Mouse (Mus musculus) regulatory T cell (primary cell): ENCODE data around the gene Susd5.

Experiments
- in situ Hi-C: fragments of 300-600 bp; cut with MboI, MseI; formaldehyde crosslinking; loops from one replicate; pipeline ENCODE4 v1.15.1; 2025; ENCODE audit warnings: high pct_unique_total_duplicates

The Susd5 gene

GRCm38 (mm10) chr9:114057090-114057796, at the start of gene Susd5:
Gene Susd5 (plus strand): TSS chr9:114057140.
- in situ Hi-C loops, result no loop called here

GRCm38 (mm10) chr9:114007850-114008350, 49.0 kb upstream of the Susd5 start:
- in situ Hi-C loops, result no loop called here

- in situ Hi-C loops, result no loop called here
Observed at GRCm38 (mm10) chr9:114009526-114009925, 47.4 kb upstream of the Susd5 start.

- in situ Hi-C loops, result no loop called here
Observed at GRCm38 (mm10) chr9:114011203-114011602, 45.7 kb upstream of the Susd5 start.

- in situ Hi-C loops, result no loop called here
Observed at GRCm38 (mm10) chr9:114014034-114014433, 42.9 kb upstream of the Susd5 start.

GRCm38 (mm10) chr9:114015724-114016123, 41.2 kb upstream of the Susd5 start:
- in situ Hi-C loops, result no loop called here

GRCm38 (mm10) chr9:114016402-114016801, 40.5 kb upstream of the Susd5 start:
- in situ Hi-C loops, result no loop called here

- in situ Hi-C loops, result no loop called here
Observed at GRCm38 (mm10) chr9:114019012-114019762, 37.8 kb upstream of the Susd5 start.

GRCm38 (mm10) chr9:114022141-114022540, 34.8 kb upstream of the Susd5 start:
- in situ Hi-C loops, result no loop called here

- in situ Hi-C loops, result no loop called here
Observed at GRCm38 (mm10) chr9:114025182-114025581, 31.8 kb upstream of the Susd5 start.

GRCm38 (mm10) chr9:114025846-114026245, 31.1 kb upstream of the Susd5 start:
- in situ Hi-C loops, result no loop called here

GRCm38 (mm10) chr9:114026261-114026934, 30.5 kb upstream of the Susd5 start:
- in situ Hi-C loops, result no loop called here

- in situ Hi-C loops, result no loop called here
Observed at GRCm38 (mm10) chr9:114040945-114041344, 16.0 kb upstream of the Susd5 start.

GRCm38 (mm10) chr9:114042490-114042889, 14.4 kb upstream of the Susd5 start:
- in situ Hi-C loops, result no loop called here

GRCm38 (mm10) chr9:114044446-114044845, 12.5 kb upstream of the Susd5 start:
- in situ Hi-C loops, result no loop called here

GRCm38 (mm10) chr9:114046028-114046427, 10.9 kb upstream of the Susd5 start, which contains the start of gene Fbxl2:
Gene Fbxl2 (minus strand): TSS chr9:114046191.
- in situ Hi-C loops, result no loop called here

- in situ Hi-C loops, result no loop called here
Observed at GRCm38 (mm10) chr9:114046676-114047075, 10.3 kb upstream of the Susd5 start.

- in situ Hi-C loops, result no loop called here
Observed at GRCm38 (mm10) chr9:114050106-114050505, 6.8 kb upstream of the Susd5 start.

GRCm38 (mm10) chr9:114050778-114051177, 6.2 kb upstream of the Susd5 start:
- in situ Hi-C loops, result no loop called here

- in situ Hi-C loops, result no loop called here
Observed at GRCm38 (mm10) chr9:114052031-114052430, 4.9 kb upstream of the Susd5 start.

- in situ Hi-C loops, result no loop called here
Observed at GRCm38 (mm10) chr9:114052866-114053265, 4.1 kb upstream of the Susd5 start.

GRCm38 (mm10) chr9:114068494-114069053, 11.6 kb downstream of the Susd5 start:
- in situ Hi-C loops, result no loop called here
